Mouse (Mus musculus): ENCODE data around the gene Slbp.

GRCm38 (mm10) chr5:33697534-33697933 is 45.2 kb upstream of the Slbp start:
- TF ChIP-seq CTCF (IDR thresholded peaks at IDR 0.05; ENCODE audit: control insufficient read depth, insufficient read depth, insufficient read length) (no peak), FOSL1 (IDR thresholded peaks at IDR 0.05; ENCODE audit: insufficient read depth, low read length, poor library complexity, severe bottlenecking) (no peak), MAX (IDR thresholded peaks at IDR 0.05) (no peak), MYOG (IDR thresholded peaks at IDR 0.05; ENCODE audit: control insufficient read depth, extremely low read depth, insufficient read length) (no peak), USF1 (IDR thresholded peaks at IDR 0.05; ENCODE audit: low read depth) (no peak), MYOD1 (IDR thresholded peaks at IDR 0.05; ENCODE audit: control insufficient read depth, insufficient read length, low read depth) (no peak), CEBPB (IDR thresholded peaks at IDR 0.05; ENCODE audit: low read depth) (no peak)
